Mouse (Mus musculus): Measurements from ENCODE around the gene Teddm1b. TPM values are rescaled to one million over a fixed set of nuclear protein-coding genes. Genes with fewer than 3 reads are reported as not detected.
A peak's percentile ranks its signal among the peaks of the same experiment; 100 is the strongest.

The Teddm1b gene
- polyA plus RNA-seq, 1 experiment from 2014 or later: 0.41 TPM

DNA sequence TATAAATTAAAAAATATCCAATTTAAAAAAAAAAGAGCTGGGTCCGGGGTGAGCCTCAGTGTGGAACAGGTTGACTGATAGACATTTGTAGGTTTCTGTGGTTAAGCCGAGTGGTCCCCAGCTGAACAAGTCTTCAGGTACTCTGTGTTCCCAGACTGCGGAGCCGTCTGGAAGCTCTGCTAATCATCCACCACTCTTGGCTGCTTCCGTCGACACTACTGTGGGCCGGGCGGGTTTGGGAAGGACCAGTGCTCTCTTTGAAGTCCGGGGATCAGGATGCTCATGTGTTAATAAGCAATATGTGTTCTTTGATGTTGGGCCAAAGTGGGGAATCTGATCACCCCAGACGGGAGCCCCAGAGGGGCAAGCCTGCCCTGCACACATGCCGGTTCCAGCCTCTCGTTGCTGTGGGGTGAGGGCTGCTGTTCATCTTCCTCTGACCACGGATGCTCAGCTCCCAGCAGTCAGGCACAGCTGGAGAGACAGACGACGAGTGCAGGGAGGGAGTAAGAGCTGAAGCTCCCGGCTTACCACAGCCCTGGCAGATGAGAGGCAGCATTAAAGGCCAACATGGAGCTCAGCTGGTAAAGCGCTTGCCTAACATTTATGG, 12.0 kb downstream of the Teddm1b start:
- no peak overlapping the region for H3K27ac ChIP-seq (ENCODE audit: low read depth, low read length)
- H3K9ac ChIP-seq (ENCODE audit: low read depth, low read length): no peak overlapping the region
- ATAC-seq: peak; percentile 56

DNA sequence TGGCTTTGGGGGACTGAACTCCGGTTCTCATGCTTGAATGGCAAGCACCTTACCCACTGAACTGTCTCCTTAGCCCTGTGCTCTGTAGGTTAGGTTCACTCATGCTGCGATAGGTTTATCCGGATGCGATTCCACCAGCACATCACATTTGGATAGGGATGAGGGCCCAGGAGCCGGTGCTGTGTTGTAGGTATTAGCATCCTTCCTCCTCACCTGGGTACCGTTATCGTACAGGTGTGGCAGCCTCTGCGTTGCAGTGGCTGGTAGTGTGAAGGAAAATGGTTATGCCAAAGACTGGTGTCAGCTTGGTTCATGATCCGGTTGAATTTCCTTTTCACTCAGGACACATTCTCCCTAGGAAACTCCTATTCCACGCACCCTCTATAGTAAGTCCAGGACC, 16.0 kb downstream of the Teddm1b start:
- H3K9ac ChIP-seq (ENCODE audit: low read depth, low read length): no peak overlapping the region
- peaks cover 1% of the 10 kb centered on the region; the same call in 1 of the 2 replicates for H3K4me1 ChIP-seq (ENCODE audit: control insufficient read depth, insufficient read depth, low read depth, low read length)
- no peaks in the 10 kb centered on the region for H3K27me3 ChIP-seq (replicated peaks; ENCODE audit: control insufficient read depth, insufficient read depth, low read length)
- H3K27ac ChIP-seq (ENCODE audit: low read depth, low read length): no peak overlapping the region
- no peaks in the 10 kb centered on the region for H3K9me3 ChIP-seq (ENCODE audit: control insufficient read depth, low read length)
- H3K4me2 ChIP-seq (ENCODE audit: low read length): no peak overlapping the region
- no peaks in the 10 kb centered on the region for H3K36me3 ChIP-seq (ENCODE audit: control insufficient read depth, insufficient read depth, low read length)
- no peak for ATAC-seq
- WGBS: 96% methylated on average over 10 of the region's 10 CpGs
- H3K4me3 ChIP-seq (ENCODE audit: low read length): no peak overlapping the region

More for the DNA sequence above, 12.0 kb downstream of the Teddm1b start:
- Histone ChIP-seq H3K4me1 (ENCODE audit: control insufficient read depth, insufficient read depth, low read depth, low read length) (no peaks in the 10 kb centered on the region), H3K4me3 (ENCODE audit: low read length) (no peak overlapping the region), H3K4me2 (ENCODE audit: low read length) (no peak overlapping the region), H3K9me3 (ENCODE audit: control insufficient read depth, low read length) (no peaks in the 10 kb centered on the region), H3K27me3 (replicated peaks; ENCODE audit: control insufficient read depth, insufficient read depth, low read length) (no peaks in the 10 kb centered on the region), H3K36me3 (ENCODE audit: control insufficient read depth, insufficient read depth, low read length) (no peaks in the 10 kb centered on the region)
- 37% methylated on average over 17 of the region's 17 CpGs for WGBS

DNA sequence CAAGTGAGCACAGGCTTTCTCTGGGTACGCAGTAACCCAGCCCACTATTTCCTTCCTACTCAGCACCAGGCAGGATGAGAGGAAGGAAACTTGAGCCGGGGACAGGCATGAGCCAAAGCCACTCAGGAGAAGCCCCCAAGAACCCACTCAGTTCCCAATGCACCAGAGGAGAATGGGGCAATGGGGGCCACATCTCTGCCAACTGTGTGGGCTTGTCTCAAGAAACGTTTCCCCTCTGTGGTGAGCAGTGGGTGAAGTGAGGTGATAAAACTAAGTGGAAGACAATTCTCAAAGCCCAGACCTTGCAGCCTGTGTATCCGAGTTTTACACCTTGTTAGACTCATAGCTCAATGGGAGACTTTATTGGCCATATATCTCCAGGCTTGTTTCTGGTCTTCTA, 17.3 kb downstream of the Teddm1b start, which contains the start of gene Teddm1a:
Gene Teddm1a, plus strand, starts transcription at position 301 of the 400 bp plus-strand sequence.
- WGBS: 75% methylated on average over 4 of the region's 4 CpGs
- no peak for ATAC-seq
- Histone ChIP-seq H3K9ac (ENCODE audit: low read depth, low read length) (no peak within 1 kb of the TSS), H3K27ac (ENCODE audit: low read depth, low read length) (no peak within 1 kb of the TSS), H3K4me3 (ENCODE audit: low read length) (no peak within 1 kb of the TSS), H3K4me1 (ENCODE audit: control insufficient read depth, insufficient read depth, low read depth, low read length) (peaks cover 4% of the 10 kb centered on the region; the same call in 1 of the 2 replicates), H3K36me3 (ENCODE audit: control insufficient read depth, insufficient read depth, low read length) (no peaks in the 10 kb centered on the region), H3K4me2 (ENCODE audit: low read length) (no peak within 1 kb of the TSS), H3K9me3 (ENCODE audit: control insufficient read depth, low read length) (no peaks in the 10 kb centered on the region), H3K27me3 (replicated peaks; ENCODE audit: control insufficient read depth, insufficient read depth, low read length) (no peaks in the 10 kb centered on the region)

DNA sequence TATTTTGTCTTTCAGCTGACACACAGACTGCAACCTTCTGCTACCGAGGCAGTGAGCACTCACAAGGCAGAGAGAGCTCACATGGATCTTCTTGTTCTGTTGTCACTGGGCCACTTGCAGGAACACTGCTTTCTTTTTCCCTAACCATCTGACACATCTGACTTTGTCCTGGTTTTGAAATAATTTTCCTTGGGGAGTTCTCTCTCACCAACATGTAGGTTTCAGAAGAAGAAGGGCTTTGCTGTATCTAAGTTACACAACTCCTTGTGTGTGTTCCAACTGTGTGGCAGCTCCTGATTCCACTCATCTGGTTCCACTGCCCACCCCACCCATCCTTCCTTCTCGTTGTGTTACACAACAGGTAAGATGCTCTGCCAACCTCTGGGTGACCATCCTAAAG, 19.6 kb downstream of the Teddm1b start:
- Histone ChIP-seq H3K4me2 (ENCODE audit: low read length) (no peak overlapping the region), H3K27ac (ENCODE audit: low read depth, low read length) (no peak overlapping the region), H3K9ac (ENCODE audit: low read depth, low read length) (no peak overlapping the region), H3K4me1 (ENCODE audit: control insufficient read depth, insufficient read depth, low read depth, low read length) (peaks cover 5% of the 10 kb centered on the region; the same call in 1 of the 2 replicates), H3K36me3 (ENCODE audit: control insufficient read depth, insufficient read depth, low read length) (no peaks in the 10 kb centered on the region), H3K9me3 (ENCODE audit: control insufficient read depth, low read length) (no peaks in the 10 kb centered on the region), H3K27me3 (replicated peaks; ENCODE audit: control insufficient read depth, insufficient read depth, low read length) (no peaks in the 10 kb centered on the region), H3K4me3 (ENCODE audit: low read length) (no peak overlapping the region)
- no peak for ATAC-seq
- 69% methylated on average over 2 of the region's 2 CpGs for WGBS

DNA sequence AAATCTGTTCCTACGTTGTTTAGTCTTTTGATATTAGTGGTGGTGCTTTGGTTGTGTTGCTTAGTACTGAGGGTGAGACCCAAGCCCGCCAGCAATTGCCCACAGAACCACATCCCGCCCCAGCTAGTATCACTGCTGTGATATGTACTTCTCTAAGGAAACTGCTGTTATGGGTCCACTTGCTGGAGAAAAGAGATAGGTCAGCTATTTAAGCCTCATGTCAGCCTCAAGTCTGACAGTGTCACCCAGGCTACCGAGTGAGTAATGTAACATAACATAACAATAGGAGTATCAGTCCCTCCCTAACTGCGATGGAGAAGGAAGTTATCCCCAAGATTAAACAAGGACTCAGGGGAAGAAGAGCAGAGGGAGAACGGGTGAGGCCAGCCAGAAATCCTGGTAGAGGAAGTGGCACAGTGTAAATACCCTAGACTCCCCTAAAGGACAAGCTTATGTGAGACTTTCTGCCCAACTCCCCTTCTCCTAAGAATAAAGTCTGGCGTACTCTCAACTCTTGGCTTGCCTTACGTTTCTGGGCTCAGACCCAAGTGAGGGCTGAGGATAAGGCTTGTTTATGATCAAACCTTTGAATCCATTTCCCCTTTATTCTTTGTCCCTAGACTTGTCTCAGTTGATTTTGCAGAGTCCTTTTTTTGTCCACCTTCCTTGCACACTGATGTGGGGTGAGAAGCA, 20.2 kb downstream of the Teddm1b start:
- Histone ChIP-seq H3K4me2 (ENCODE audit: low read length) (no peak overlapping the region), H3K27me3 (replicated peaks; ENCODE audit: control insufficient read depth, insufficient read depth, low read length) (no peaks in the 10 kb centered on the region), H3K36me3 (ENCODE audit: control insufficient read depth, insufficient read depth, low read length) (no peaks in the 10 kb centered on the region), H3K4me1 (ENCODE audit: control insufficient read depth, insufficient read depth, low read depth, low read length) (peaks cover 9% of the 10 kb centered on the region; the same call in 1 of the 2 replicates), H3K27ac (ENCODE audit: low read depth, low read length) (no peak overlapping the region; the same call in 1 of the 2 replicates), H3K4me3 (ENCODE audit: low read length) (no peak overlapping the region), H3K9me3 (ENCODE audit: control insufficient read depth, low read length) (no peaks in the 10 kb centered on the region), H3K9ac (ENCODE audit: low read depth, low read length) (no peak overlapping the region)
- WGBS: 57% methylated on average over 8 of the region's 8 CpGs
- ATAC-seq: 0 out of 2 replicates have a peak, but pooled peaks have one; percentile 13

DNA sequence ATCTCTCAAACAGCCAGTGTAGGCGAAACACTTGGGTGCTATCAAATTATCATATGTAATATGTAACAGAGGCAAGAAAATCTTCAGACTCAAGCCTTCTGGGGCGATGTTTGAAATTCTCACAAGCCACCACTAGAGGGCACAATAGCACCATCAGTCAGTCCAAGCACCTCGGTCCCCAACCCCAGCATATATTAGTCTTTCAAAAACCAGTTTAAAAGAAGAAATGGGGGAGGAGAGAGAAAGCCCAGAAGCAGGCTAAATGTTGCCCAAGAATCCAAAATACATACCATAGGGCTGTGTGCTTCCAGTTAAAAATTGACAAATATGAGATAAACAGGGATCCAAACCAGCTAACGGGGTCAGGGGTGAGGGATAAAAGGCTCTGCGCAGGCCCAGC, 20.8 kb downstream of the Teddm1b start:
- no peaks in the 10 kb centered on the region for H3K9me3 ChIP-seq (ENCODE audit: control insufficient read depth, low read length)
- H3K27me3 ChIP-seq (replicated peaks; ENCODE audit: control insufficient read depth, insufficient read depth, low read length): no peaks in the 10 kb centered on the region
- WGBS: 40% methylated on average over 5 of the region's 5 CpGs
- no peak overlapping the region for H3K4me3 ChIP-seq (ENCODE audit: low read length)
- H3K4me1 ChIP-seq (ENCODE audit: control insufficient read depth, insufficient read depth, low read depth, low read length): peaks cover 9% of the 10 kb centered on the region; the same call in 1 of the 2 replicates
- ATAC-seq: peak; percentile 8; the same call in 1 of the 2 replicates
- no peak overlapping the region for H3K9ac ChIP-seq (ENCODE audit: low read depth, low read length)
- no peak overlapping the region for H3K4me2 ChIP-seq (ENCODE audit: low read length)
- no peak overlapping the region for H3K27ac ChIP-seq (ENCODE audit: low read depth, low read length)
- no peaks in the 10 kb centered on the region for H3K36me3 ChIP-seq (ENCODE audit: control insufficient read depth, insufficient read depth, low read length)

DNA sequence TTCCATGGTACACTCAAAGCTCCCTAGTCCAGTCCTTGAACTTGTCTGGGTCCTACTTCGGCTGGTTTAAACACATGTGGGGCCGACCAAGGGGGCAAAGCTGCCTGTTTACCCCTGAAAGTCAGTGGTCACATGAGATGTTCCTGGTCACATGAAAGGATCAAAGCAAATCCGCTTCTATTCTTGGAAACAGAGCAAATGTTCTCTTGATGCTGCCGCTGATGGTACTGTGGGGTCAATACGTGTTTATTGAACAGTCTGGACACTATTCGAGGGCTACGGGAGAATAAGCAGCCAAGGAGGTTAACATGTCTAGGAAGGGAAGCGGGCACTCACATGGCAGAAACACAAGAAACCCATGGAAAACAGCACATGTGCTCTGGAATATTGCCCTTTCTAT, 23.1 kb downstream of the Teddm1b start:
- no peaks in the 10 kb centered on the region for H3K27me3 ChIP-seq (replicated peaks; ENCODE audit: control insufficient read depth, insufficient read depth, low read length)
- H3K9me3 ChIP-seq (ENCODE audit: control insufficient read depth, low read length): no peaks in the 10 kb centered on the region
- peaks cover 18% of the 10 kb centered on the region for H3K4me1 ChIP-seq (ENCODE audit: control insufficient read depth, insufficient read depth, low read depth, low read length)
- H3K9ac ChIP-seq (ENCODE audit: low read depth, low read length): no peak overlapping the region
- H3K4me2 ChIP-seq (ENCODE audit: low read length): no peak overlapping the region
- no peak overlapping the region for H3K27ac ChIP-seq (ENCODE audit: low read depth, low read length)
- 89% methylated on average over 8 of the region's 8 CpGs for WGBS
- H3K4me3 ChIP-seq (ENCODE audit: low read length): no peak overlapping the region
- H3K36me3 ChIP-seq (ENCODE audit: control insufficient read depth, insufficient read depth, low read length): no peaks in the 10 kb centered on the region
- no peak for ATAC-seq

DNA sequence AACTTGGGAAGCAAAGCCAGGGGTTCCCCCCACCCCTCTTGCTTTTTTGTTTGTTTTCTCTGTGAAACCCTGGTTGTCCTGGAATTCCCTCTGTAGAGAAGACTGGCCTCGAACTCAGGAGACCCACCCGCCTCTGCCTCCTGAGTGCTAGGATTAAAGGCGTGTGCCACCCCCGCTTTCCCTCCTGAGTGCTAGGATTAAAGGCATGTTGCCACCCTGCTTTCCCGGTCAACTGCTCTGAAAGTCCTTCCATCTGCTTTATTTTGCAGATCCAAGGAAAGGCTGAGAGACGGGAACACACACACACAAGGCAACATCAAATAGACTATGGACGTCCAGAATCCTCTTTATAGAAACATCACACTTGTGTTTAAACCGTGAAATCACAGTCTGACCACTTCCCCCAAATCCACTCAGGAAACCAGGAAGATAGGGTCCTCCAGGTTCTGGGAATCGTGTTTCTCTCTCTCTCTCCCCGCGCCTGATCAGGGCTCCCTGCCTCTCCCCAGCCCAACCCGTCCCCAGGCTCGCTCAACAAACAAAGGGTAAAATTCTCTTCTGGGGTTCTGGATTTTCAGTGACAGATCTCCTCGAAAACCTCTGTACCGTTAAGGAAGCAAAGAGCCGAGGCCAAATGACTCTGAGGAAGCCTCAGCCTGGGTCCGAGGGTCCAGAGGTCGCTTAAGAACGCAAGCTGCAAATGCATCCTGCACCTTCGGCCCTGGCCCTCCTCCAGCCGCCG, 25.0 kb downstream of the Teddm1b start:
- Histone ChIP-seq H3K4me1 (ENCODE audit: control insufficient read depth, insufficient read depth, low read depth, low read length) (peaks cover 27% of the 10 kb centered on the region), H3K27ac (ENCODE audit: low read depth, low read length) (peak overlapping the region; percentile 95), H3K4me3 (ENCODE audit: low read length) (peak overlapping the region; percentile 95), H3K9ac (ENCODE audit: low read depth, low read length) (peak overlapping the region; percentile 94), H3K4me2 (ENCODE audit: low read length) (peak overlapping the region; percentile 83), H3K36me3 (ENCODE audit: control insufficient read depth, insufficient read depth, low read length) (peaks cover 8% of the 10 kb centered on the region; the same call in 1 of the 2 replicates), H3K9me3 (ENCODE audit: control insufficient read depth, low read length) (no peaks in the 10 kb centered on the region), H3K27me3 (replicated peaks; ENCODE audit: control insufficient read depth, insufficient read depth, low read length) (no peaks in the 10 kb centered on the region)
- 15% methylated on average over 22 of the region's 22 CpGs for WGBS
- peak; percentile 60 for ATAC-seq

Data from hindbrain, embryonic 16.5 days (tissue).